Mouse (Mus musculus): ENCODE measurements at regions not wholly inside any gene's neighbourhood (a gene's known extent, or its start where the extent isn't known, plus 50 kb on each side); places are given as distances from the start of the nearest gene placed in this dataset.

DNA sequence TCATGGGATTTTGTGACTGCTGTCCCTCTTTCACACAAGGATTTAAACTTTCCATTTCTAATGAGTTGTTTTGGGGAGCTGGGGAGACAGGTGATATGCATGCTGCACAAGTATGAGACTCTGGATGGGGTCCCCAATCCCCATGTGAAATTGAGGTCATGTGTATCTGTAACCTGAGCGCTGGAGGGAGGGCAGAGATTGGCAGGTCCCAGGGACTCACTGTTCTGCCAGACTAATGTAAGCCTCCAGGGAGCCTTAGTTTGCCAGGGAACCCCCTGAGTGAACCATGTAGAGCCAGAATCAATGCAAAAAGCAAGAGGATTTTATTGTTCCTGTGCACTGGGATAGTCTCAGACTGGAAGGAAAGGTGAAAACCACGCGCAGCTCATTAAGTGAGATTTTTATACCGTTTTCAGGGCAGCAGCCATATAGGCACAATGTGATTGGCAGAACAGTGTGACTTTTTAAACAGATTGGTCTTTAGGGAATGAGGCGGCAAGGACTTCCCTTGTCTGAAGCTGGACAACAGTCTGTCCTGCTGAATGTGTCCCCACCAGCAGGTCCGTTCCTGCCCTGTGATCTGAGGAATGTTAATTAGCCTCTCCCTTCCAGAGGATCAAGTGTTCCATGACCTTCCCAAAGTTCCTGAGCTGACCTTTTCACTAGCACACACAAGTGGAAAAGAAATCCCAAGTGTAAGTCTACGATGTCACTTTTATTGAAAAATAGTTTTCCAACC, 59.9 kb upstream of the Oxgr1 start:
- no peak for DNase-seq (ENCODE audit: low spot score in 2 of 2)

- DNase-seq (ENCODE audit: low spot score in 2 of 2): no peak
These were observed 60.5 kb upstream of the Oxgr1 start for GRCm38 (mm10) chr14:120102749-120103142.

- DNase-seq (ENCODE audit: low spot score in 2 of 2): no peak
These were observed 67.6 kb upstream of the Oxgr1 start for GRCm38 (mm10) chr14:120109846-120110245.

DNA sequence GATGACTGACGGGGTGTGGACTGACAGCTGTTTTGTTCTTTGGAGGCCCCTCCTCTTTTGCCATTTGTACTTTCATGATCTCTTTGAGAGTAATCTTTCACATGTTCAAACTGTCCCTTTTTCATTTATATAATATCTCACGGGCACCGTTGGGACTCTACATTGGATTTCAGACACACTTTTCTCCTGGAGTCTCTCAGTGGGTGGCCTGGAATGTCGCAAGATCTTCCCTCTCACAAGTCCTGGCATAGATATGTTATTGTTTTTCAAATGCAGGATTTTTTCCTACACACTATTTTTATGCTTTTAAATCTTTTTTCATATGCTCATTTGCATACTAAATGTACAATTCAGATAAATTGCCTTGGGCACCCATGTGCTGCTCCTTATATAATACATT, 71.1 kb upstream of the Oxgr1 start:
- no peak for DNase-seq (ENCODE audit: low spot score in 2 of 2)

GRCm38 (mm10) chr14:120118582-120118981, 76.3 kb upstream of the Oxgr1 start:
- no peak for DNase-seq (ENCODE audit: low spot score in 2 of 2)

DNA sequence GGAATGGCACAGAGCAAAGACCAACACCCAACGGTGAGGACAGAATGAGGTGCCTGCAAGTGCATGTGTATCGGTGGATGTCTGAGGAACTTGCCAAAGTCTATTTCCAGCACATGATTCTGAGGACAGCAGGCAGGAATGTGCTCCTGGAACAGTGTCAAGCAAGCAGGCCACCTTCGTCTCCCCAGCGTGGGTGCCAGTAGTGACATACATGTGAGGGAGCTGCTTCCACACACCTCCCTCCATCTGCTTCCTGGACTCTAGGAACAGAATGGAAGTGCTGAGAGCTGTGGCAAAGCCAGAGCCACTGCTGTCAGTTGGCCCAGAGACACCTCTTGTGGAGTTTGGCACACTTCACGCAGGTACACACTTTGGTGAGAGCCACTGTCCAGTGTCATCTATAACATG, 76.9 kb upstream of the Oxgr1 start:
- no peak for DNase-seq (ENCODE audit: low spot score in 2 of 2)

- no peak for DNase-seq (ENCODE audit: low spot score in 2 of 2)
These were observed 77.3 kb upstream of the Oxgr1 start for GRCm38 (mm10) chr14:120119506-120119905.

GRCm38 (mm10) chr14:120120261-120120660, 78.0 kb upstream of the Oxgr1 start:
- DNase-seq (ENCODE audit: low spot score in 2 of 2): no peak

DNA sequence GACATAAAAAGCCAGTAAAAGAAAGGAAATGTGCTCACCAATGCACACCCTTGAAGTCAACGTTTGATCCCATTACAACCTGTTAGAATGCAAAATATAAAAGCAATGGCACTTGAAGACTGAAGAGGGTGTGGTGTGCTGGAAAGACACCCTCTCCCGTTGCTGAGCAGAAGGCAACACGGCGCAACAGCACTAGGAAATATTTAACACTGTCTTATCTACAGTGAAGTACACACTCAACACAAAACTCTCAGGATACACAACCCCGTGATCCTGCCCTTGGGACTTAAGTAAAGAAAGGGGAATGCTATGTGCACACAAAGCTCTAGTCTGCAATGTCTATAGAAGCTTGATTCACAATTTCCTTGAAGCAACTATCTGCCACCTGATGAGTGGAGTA, 83.1 kb upstream of the Oxgr1 start:
- no peak for DNase-seq (ENCODE audit: low spot score in 2 of 2)

DNA sequence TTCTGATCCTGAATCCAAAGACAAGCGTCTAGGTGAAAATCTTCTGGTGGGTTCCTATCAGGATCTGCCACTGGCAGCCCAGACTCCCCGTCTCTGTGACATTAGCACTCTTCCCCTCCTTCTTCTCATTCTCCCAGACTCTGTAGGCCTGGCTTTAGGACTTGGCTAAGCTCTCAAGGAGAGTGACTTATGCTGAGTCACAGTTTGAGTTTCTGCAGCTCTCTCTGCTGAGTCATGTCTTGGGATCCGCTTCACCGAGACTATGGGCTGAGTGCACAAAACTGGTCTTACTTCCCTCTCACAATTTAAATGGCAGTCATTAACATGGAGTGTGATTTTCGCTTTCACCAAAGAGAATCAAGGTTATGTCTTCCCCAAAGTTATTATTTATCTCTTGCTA, 85.2 kb upstream of the Oxgr1 start:
- no peak for DNase-seq (ENCODE audit: low spot score in 2 of 2)

DNA sequence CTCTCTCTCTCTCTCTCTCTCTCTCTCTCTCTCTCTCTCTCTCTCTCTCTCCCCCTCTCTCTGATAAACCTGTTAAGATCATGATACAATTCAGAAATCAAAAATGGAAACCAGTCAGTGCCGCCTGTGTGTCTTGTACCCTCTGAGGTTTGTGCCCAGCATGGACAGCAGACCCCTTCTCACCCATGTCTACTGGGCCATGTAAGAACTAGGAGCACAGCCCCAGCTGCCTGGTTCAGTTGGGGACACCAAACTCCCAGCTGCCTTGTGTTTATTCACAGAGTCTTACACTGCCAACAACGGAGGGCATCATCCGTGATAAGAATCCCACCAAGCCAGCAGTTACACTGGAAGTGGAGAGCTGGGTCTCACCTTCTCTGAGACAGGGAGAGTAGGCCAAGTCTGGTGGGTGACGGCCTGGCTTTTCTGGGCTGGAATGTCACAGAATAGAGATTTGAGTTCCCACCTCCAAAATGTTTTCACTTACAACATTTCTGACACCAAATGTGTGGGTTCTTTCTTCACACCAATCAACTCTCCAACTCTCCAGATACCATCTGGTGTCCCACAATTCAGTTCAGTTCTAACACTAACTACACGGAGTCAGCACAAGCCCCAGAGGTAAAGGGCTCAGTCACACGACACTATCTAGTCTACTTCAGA, 92.2 kb upstream of the Oxgr1 start:
- no peak for DNase-seq (ENCODE audit: low spot score in 2 of 2)

DNA sequence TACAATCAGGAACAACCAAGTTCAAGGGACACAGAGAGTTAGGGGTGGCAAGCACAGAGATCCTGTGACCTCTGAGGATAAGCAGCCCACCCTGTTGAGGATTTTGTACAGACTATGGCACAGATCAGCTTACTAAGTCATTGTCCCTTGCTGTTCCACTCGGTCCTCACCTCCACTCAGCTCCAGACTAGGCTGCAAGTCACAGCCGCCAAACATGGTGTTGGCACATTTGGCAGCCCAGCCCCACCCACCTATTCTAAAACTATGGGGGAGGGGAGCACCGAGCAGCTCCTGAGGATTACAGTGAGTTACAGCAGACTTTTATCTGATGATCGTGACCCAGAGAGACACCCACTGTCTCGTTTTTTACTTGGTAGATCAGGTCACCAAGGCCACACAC, 93.0 kb upstream of the Oxgr1 start:
- no peak for DNase-seq (ENCODE audit: low spot score in 2 of 2)

DNA sequence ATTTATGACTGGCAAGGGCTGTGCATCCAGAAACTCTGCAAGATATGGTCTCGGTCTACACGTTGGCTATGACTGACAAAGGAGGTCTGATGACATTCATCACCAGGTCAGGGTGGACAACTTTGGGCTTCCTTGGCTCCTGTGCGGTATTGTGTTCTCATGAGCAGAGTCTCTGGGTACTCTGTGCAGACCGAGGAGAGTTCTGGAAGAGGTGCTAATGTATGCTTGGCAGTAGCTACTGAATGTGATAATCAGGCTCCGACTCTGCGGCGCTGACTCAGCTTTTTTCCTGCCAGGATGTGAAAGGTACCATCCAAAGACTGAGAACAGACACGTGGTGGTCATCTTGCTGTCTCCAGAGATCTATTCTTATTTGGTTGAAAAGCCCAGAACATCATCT, 94.5 kb upstream of the Oxgr1 start:
- DNase-seq (ENCODE audit: low spot score in 2 of 2): no peak

DNA sequence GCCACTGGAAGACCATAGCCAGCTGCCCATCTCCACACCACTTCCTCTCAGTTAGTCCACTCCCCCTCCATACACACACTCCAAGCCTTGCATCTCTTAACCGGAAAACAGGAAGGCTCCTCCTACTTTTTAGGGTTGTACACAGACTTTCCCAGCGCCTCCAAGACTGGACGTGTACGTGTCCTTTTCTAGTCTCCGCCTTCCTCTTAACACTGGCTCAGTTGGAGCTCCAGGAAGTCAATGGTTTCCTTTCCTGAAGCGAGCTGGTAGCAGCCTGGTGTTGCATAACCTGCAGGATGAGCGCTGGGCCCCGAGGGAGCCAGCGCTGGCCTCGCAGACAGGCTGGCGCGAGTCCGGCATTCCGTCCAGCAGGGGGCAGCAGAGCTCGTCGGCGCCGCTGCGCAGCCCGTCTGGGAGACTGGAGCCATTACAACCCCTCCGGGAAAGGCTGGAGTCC, 95.5 kb upstream of the Oxgr1 start:
- peak; percentile 68 to 85 for DNase-seq (ENCODE audit: low spot score in 2 of 2)

DNA sequence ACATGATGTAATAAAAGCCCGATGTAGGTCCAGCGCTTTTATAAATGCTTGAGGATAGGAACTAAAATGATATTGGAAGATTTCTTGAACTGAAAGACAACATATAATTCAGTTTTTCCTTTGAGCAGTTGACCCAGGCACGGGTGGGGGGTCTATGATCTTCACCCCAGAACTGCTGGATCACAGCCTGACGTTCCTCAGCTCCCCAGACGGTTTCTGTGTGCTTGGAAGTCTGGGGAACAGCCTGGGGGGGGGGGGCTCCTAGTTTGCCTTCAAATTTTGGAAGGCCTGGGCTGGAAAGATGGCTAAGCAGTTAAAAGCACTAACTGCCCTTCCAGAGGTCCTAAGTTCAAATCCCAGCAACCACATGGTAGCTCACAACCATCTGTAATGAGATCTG, 96.3 kb upstream of the Oxgr1 start:
- DNase-seq (ENCODE audit: low spot score in 2 of 2): no peak

- no peak for DNase-seq (ENCODE audit: low spot score in 2 of 2)
These were observed 97.0 kb upstream of the Oxgr1 start for GRCm38 (mm10) chr14:120139256-120139655.

- no peak for DNase-seq (ENCODE audit: low spot score in 2 of 2)
These were observed 97.4 kb upstream of the Oxgr1 start for GRCm38 (mm10) chr14:120139671-120140071.

DNA sequence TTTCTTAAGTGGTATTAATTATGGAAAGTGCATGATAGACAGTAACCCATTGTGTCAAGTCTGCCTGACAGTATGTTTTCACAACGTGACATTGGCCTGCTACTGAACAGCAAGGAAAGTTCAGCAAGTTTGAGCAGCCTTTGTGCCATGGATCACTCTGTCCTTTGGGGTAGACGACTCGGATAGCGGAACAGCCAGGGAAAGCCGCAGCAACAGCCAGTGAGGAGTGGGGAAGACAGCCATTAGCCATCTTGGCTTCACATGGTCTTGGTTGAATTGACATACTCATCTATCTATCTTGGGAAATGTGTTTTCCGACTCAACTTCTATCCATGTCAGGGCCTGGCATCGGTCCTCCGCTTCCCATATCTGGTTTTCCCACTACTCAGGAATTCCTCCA, 98.0 kb upstream of the Oxgr1 start:
- DNase-seq (ENCODE audit: low spot score in 2 of 2): no peak

DNA sequence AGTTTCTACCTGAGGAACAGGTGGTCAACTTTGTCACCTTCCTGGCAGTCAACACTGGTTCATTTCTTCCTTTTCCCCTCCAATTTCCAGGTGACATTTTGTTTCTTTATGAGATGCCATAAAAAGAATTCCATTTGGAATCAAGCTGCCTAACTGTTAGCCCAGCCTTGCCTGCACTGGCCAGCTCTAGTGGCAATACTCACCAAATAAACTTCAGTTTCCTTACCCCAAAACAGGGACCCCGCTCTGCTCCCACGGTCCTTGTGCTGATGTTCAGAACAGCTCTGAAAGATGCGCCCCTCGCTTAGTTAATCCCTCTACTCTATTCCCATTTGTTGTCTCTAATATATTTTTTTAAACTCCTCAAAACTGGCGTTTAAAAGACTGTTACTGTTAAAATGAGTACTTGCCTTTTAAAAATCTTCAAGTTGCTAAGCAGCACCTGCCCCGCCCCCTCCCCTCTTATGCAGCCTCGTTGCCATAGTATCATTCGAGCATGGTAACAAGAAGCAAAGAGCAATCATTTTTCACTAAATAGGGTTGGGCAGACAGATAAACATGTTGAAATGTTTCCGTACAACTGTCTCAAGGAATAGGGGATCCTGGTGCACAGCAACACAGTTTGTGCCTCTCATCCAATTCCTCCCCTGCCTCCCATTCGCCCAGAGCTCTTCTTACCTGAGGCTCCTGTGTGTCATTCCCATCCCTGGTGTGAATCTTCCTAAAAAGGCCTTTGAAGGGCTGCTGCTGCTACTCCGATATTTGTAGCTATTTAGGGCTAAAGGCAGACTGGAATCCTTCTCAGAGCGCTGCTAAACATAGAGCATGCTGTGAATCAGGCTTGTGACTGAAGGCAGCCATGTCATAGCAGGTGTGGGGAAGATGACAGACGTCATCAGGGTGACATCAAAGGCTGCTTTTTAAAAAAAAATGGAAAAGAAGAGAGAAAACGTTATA, 98.8 kb upstream of the Oxgr1 start:
- DNase-seq (ENCODE audit: low spot score in 2 of 2): no peak

- no peak for DNase-seq (ENCODE audit: low spot score in 2 of 2)
These were observed 100.0 kb upstream of the Oxgr1 start for GRCm38 (mm10) chr14:120142281-120142680.

GRCm38 (mm10) chr14:120144451-120144850, 102.2 kb upstream of the Oxgr1 start:
- DNase-seq (ENCODE audit: low spot score in 2 of 2): no peak

DNA sequence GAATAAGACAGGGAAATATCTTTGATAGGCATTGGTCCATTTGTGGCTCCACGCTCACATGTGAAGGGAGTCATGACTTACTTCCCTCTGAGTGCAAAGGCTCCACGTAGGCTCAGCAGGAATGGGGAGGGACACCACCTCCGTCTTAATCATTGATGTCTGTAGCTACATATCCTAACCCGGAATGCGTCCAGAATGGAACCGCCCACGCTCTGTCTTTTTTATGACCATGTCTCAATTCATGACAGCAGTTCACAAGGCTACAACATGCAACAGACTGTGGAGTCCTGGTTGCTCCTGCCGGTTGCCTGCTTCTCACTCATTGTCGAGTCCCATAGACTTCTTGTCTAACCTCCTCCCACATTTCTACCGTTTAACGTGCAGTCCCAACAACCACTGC, 104.1 kb upstream of the Oxgr1 start:
- DNase-seq (ENCODE audit: low spot score in 2 of 2): no peak

Data from spleen, postnatal 10 days (tissue).